Mouse (Mus musculus): ENCODE data around the gene Tigar.

Gene Tigar

DNA sequence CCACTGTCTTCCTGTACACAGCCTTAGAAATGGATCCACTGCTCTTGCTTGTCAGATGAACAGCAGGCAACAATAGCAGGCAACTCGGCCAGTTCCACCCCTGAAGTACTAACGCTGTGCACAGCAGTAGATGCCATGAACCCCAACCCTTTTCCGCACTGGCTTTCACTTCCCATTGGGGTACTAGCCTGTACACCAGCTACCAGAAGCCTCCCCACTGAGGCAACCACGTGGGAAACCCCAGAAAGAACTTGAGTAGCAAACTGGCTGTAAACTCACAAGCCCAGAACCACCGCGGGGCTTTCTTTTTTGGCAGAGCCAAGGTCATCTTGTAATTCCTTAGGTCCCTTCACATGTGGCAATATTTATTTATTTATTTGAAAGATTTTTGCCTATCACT lies 27.5 kb downstream of the Tigar start:
- no peak for DNase-seq (ENCODE audit: low spot score in 2 of 2)

DNA sequence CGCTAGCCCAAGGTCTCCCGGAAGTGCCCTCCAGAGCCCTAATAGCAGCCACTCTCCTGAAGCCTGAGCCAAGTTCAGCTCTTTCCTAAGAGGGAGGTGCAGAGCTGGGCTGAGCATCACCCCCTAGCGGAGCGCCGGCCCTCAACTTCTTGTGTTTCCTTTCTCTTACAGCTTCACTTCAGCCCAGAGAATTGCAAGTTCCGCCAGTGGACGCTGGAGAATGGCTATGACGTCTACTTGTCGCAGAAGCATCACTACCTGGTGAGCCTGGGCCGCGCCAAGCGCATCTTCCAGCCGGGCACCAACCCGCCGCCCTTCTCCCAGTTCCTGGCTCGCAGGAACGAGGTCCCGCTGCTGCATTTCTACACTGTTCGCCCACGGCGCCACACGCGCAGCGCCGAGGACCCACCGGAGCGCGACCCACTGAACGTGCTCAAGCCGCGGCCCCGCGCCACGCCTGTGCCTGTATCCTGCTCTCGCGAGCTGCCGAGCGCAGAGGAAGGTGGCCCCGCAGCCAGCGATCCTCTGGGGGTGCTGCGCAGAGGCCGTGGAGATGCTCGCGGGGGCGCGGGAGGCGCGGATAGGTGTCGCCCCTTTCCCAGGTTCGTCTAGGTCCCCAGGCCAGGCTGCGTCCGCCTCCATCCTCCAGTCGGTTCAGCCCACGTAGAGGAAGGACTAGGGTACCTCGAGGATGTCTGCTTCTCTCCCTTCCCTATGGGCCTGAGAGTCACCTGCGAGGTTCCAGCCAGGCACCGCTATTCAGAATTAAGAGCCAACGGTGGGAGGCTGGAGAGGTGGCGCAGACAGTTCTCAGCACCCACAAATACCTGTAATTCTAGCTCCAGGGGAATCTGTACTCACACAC lies 29.3 kb downstream of the Tigar start:
- DNase-seq (ENCODE audit: low spot score in 2 of 2) = peak; percentile 47 to 85

- no peak for DNase-seq (ENCODE audit: low spot score in 2 of 2)
These were observed 36.5 kb downstream of the Tigar start, which contains the start of gene Fgf23 for GRCm38 (mm10) chr6:127072817-127073216. Gene Fgf23, plus strand, starts transcription at chr6:127072902.

DNA sequence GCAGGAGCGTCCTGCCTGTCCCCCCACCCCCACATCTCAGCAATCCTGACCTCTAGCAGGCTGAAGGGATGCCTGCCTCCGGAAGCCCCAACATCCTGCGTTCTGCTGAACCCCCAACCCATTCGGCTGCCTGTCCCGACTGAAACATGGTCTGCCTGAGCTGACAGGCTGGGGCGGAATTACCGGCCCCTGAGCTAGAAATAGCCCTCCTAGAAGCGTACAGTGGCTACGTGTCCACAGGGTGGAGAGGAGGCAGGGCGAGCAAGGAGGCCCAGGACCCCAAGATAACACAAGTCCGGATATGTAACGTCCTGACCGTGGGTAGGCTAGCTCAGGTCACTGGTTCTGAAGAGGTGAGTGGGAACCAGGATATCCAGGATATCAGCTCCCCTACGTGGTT lies 44.5 kb downstream of the Tigar start:
- no peak for DNase-seq (ENCODE audit: low spot score in 2 of 2)

GRCm38 (mm10) chr6:127063915-127064314 lies 45.4 kb downstream of the Tigar start:
- peak in 1 of 2 experiments; percentile 15 for DNase-seq (ENCODE audit: low spot score in 2 of 2)

GRCm38 (mm10) chr6:127059975-127060374 lies 49.4 kb downstream of the Tigar start:
- DNase-seq (ENCODE audit: low spot score in 2 of 2) = peak in 1 of 2 experiments; percentile 8

DNA sequence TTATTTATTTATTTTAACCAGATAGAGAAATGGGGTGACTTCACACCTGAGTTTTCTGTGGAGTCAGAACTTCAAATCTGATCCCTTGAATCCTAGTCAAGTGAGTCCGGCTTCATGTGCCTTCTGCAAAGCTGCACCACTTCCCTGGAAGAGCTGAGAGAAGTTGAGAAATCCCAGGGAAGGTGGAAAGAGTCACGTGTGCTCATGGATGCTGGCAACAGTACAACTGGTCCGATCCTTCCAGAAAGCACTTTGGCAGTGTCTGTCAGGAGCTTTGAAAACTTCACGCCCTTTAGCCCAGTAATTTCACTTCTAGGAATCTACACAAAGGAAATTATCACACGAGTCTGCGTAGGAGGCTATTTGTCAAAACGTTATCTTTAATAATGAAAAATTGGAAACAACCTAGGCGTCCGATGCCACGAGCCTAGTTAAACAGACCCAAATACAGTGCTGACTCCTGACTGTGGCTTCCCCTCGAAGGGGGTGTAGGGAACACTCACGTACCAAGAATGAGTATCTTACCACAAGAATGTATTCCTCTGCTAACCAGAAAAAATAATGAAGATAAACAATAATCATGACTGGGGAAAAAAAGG lies 52.3 kb downstream of the Tigar start:
- DNase-seq (ENCODE audit: low spot score in 2 of 2) = no peak

DNA sequence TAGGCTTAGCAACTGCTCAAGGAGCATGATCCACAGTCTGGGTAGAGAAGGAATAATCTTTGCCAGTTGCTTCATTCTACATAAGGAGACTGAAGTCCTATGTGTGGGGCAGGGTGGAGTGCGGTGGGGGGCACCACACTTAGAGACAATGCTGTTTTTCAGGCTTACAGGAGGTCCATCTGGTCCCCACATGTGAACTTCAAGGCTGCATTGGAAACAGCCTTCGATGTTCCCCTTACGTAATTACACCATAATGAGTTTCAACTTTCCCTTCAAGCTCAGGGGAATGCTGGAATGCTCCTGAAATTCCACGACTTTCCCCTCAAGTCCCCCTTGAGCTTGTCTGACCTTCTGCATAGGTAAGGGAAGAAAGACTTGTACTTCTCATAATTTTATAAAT lies 58.5 kb downstream of the Tigar start:
- DNase-seq (ENCODE audit: low spot score in 2 of 2) = no peak

- no peak for DNase-seq (ENCODE audit: low spot score in 2 of 2)
These were observed 64.4 kb downstream of the Tigar start for GRCm38 (mm10) chr6:127044909-127045308.

Measured in left cerebral cortex, adult 9 months (tissue).